Mouse (Mus musculus) lung, adult 2 months (tissue): Measurements from ENCODE around the gene Lsm14a. TPM values are rescaled to one million over a fixed set of nuclear protein-coding genes. Genes with fewer than 3 reads are reported as not detected.

ENCODE experiments used
- DNase-seq: peaks from one replicate; pipeline ENCODE4 v3.0.0; 2022
- H3K4me1 ChIP-seq: fragments of 200-500 bp; 2 replicates; pipeline ENCODE4 v1.6.1; 2011; ENCODE audit warnings: low read length; ENCODE audit not compliant: control insufficient read depth, insufficient read depth
- H3K4me3 ChIP-seq: fragments of 200-500 bp; replicated peaks from 2 replicates; pipeline ENCODE3; 2011; ENCODE audit warnings: low read depth, mild to moderate bottlenecking, control low read depth, low read length; ENCODE audit errors: extremely low read depth
- CTCF ChIP-seq: fragments of 200-500 bp; IDR thresholded peaks from 2 replicates; pipeline ENCODE4 v1.5.1; 2011; ENCODE audit warnings: mild to moderate bottlenecking, low read length, control low read depth; ENCODE audit not compliant: insufficient read depth
- POLR2A ChIP-seq: fragments of 200-500 bp; IDR thresholded peaks from 2 replicates; pipeline ENCODE4 v1.6.1; 2011; ENCODE audit warnings: low read depth, mild to moderate bottlenecking, control low read depth, low read length, borderline replicate concordance; ENCODE audit errors: extremely low read depth
- WGBS: fragments of 180-500 bp; shearing (Covaris S2); methylation state at CpG from one replicate; pipeline ENCODE4 v1.1.7; 2018; 5-methylcytosine and 5-hydroxymethylcytosine counted together
- polyA plus RNA-seq: library from polyadenylated mRNA; depleted of rRNA; stranded (reverse); fragments of >200 nt; gene quantifications from 2 replicates; pipeline ENCODE4 v1.2.3, GENCODE M21; 2012; rRNA removed

Gene Lsm14a
- polyA plus RNA-seq, 1 experiment: 72.9 TPM

GRCm38 (mm10) chr7:34298818-34299217 is 94.3 kb downstream of the Lsm14a start:
- no peak overlapping the region for H3K4me3 ChIP-seq
- DNase-seq: no peak
- no peak for TF ChIP-seq CTCF
- TF ChIP-seq POLR2A: no peak
- 68% methylated on average over 2 of the region's 2 CpGs for WGBS
- peaks cover 25% of the 10 kb centered on the region for H3K4me1 ChIP-seq

- TF ChIP-seq CTCF: no peak
- TF ChIP-seq POLR2A: no peak
- H3K4me1 ChIP-seq: peaks cover 28% of the 10 kb centered on the region
- DNase-seq: no peak
- WGBS: 51% methylated on average over 3 of the region's 3 CpGs
- H3K4me3 ChIP-seq: no peak overlapping the region
These were observed 97.0 kb downstream of the Lsm14a start for GRCm38 (mm10) chr7:34296124-34296523.

Other genes with a start within 250 kb of the Lsm14a start
- gene Uba2, start 223.7 kb downstream of the Lsm14a start, polyA plus RNA-seq: 23.9 and 42.1 TPM in 2 replicates
- 19.1 and 23.7 TPM in 2 replicates for gene Pdcd2l, start 196.7 kb downstream of the Lsm14a start, polyA plus RNA-seq
- gene Gpi1, start 163.0 kb downstream of the Lsm14a start, polyA plus RNA-seq: 164 and 199 TPM in 2 replicates
- not detected in 2 replicates for gene Gm6096, start 142.3 kb downstream of the Lsm14a start, polyA plus RNA-seq
- gene 4931406P16Rik, start 79.8 kb downstream of the Lsm14a start, polyA plus RNA-seq: 80.0 and 91.4 TPM in 2 replicates